Mouse (Mus musculus) ES-E14 (cell line): ENCODE results near the gene 4933416C03Rik. TPM values are rescaled to one million over a fixed set of nuclear protein-coding genes. Genes with fewer than 3 reads are reported as not detected.
A peak's percentile ranks its signal among the peaks of the same experiment; 100 is the strongest.

Experiments used
- DNase-seq: peaks from one replicate; pipeline ENCODE4 v3.0.0-alpha.2; 2013; ENCODE audit warnings: low read depth, low spot score
- H3K27ac ChIP-seq: 2 replicates; pipeline ENCODE4 v1.5.1; 2012; ENCODE audit warnings: low read depth, mild to moderate bottlenecking, low read length, moderate library complexity, mixed read lengths; ENCODE audit not compliant: poor library complexity, insufficient read depth, severe bottlenecking
- H3K36me3 ChIP-seq: 2 replicates; pipeline ENCODE4 v1.6.1; 2012; ENCODE audit warnings: mild to moderate bottlenecking, low read length, moderate library complexity, mixed read lengths; ENCODE audit not compliant: control insufficient read depth, poor library complexity, insufficient read depth, severe bottlenecking
- H3K4me1 ChIP-seq, 2 experiments: fragments of 150-350 bp in 1 of 2; sonication (generic) in 1 of 2; 2 replicates each; pipeline ENCODE4 v1.6.1; 2012; ENCODE audit warnings: low read length in 2 of 2, mild to moderate bottlenecking in 1 of 2, mixed read lengths in 1 of 2; ENCODE audit not compliant: control insufficient read depth in 2 of 2, insufficient read depth in 2 of 2, poor library complexity in 1 of 2
- H3K4me3 ChIP-seq, 2 experiments: fragments of 150-350 bp in 1 of 2; sonication (generic) in 1 of 2; 2 replicates each; pipeline ENCODE4 v1.5.1; 2012; ENCODE audit warnings: low read length in 2 of 2, low read depth in 1 of 2, mild to moderate bottlenecking in 1 of 2, mixed read lengths in 1 of 2; ENCODE audit not compliant: insufficient read depth in 1 of 2, poor library complexity in 1 of 2, severe bottlenecking in 1 of 2
- H3K9ac ChIP-seq: 2 replicates; pipeline ENCODE4 v1.6.1; 2012; ENCODE audit warnings: low read depth, mild to moderate bottlenecking, low read length, mixed read lengths; ENCODE audit not compliant: poor library complexity, insufficient read depth, severe bottlenecking
- H3K9me3 ChIP-seq: fragments of 150-350 bp; sonication (generic); 2 replicates; pipeline ENCODE4 v1.6.1; 2012; ENCODE audit warnings: low read depth, mild to moderate bottlenecking, low read length; ENCODE audit not compliant: control insufficient read depth, insufficient read depth
- CHD2 ChIP-seq: IDR thresholded peaks from 2 replicates; pipeline ENCODE4 v1.6.1; 2014; ENCODE audit warnings: mild to moderate bottlenecking, low read depth, low read length, inconsistent platforms
- HCFC1 ChIP-seq: IDR thresholded peaks from 2 replicates; pipeline ENCODE4 v1.6.1; 2012; ENCODE audit warnings: low read length, inconsistent platforms, borderline replicate concordance; ENCODE audit not compliant: insufficient read depth
- MAFK ChIP-seq: IDR thresholded peaks from 2 replicates; pipeline ENCODE4 v1.6.1; 2014; ENCODE audit warnings: mild to moderate bottlenecking, low read depth, low read length, inconsistent platforms; ENCODE audit not compliant: insufficient read depth
- ZC3H11A ChIP-seq: IDR thresholded peaks from 2 replicates; pipeline ENCODE4 v1.6.1; 2012; ENCODE audit warnings: low read depth, mild to moderate bottlenecking, inconsistent platforms, low read length, borderline replicate concordance
- ZNF384 ChIP-seq: IDR thresholded peaks from 2 replicates; pipeline ENCODE4 v1.6.1; 2012; ENCODE audit warnings: low read depth, low read length, inconsistent platforms
- in situ Hi-C, 2 experiments: fragments of 600-800 bp; cut with MboI; formaldehyde crosslinking; loops; one replicate each; pipeline ENCODE4 v1.15.1; 2025; ENCODE audit warnings: low sequenced_read_pairs in 2 of 2, inconsistent platforms in 1 of 2; ENCODE audit not compliant: unreplicated experiment in 2 of 2
- total RNA-seq: library from RNA; depleted of rRNA; stranded (reverse); fragments of 300-350 nt; gene quantifications from 2 replicates; pipeline ENCODE4 v1.2.3, GENCODE M21; 2012; rRNA removed

Gene 4933416C03Rik
- 0.13 and 0.32 TPM in 2 replicates for total RNA-seq

- peak; percentile 9 for DNase-seq
- Histone ChIP-seq H3K9ac (no peak within 1 kb of the TSS), H3K36me3 (no peaks in the 10 kb centered on the region), H3K4me3 (peak within 1 kb of the TSS; percentile 40 to 49), H3K27ac (no peak within 1 kb of the TSS), H3K4me1 (no peaks in the 10 kb centered on the region), H3K9me3 (no peaks in the 10 kb centered on the region)
- TF ChIP-seq HCFC1, result no peak
- no peak for TF ChIP-seq MAFK
- TF ChIP-seq ZC3H11A, result no peak
- TF ChIP-seq ZNF384, result no peak
- TF ChIP-seq CHD2, result no peak
- in situ Hi-C loops, result no loop called here
Observed at GRCm38 (mm10) chr10:116113867-116114474, at the start of gene 4933416C03Rik. Gene 4933416C03Rik (minus strand): TSS chr10:116113917.

- no peak for TF ChIP-seq CHD2
- no peak for TF ChIP-seq MAFK
- TF ChIP-seq ZNF384, result no peak
- TF ChIP-seq HCFC1, result no peak
- no peak for TF ChIP-seq ZC3H11A
- in situ Hi-C loops, result no loop called here
Observed at GRCm38 (mm10) chr10:116162338-116162737, 48.6 kb upstream of the 4933416C03Rik start.

DNA sequence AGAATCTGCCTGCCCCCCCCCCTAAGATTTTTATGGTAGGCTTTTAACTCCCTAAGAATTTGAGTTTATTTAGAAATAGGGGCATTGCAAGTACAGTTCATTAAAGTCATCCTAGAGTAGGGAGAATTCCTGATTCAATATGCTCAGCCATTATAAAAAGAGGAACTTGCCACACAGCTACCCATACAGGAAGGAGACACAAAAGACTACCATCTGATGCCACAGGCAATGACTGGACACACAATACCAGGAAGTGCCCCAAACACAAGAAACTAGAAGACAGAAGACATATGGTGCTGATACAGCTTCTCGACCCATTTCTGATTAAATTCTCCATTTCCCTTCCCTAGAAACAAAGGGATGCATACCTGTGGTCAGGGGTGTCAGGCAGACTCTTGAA, 43.0 kb upstream of the 4933416C03Rik start:
- no peak for TF ChIP-seq HCFC1
- no peak for TF ChIP-seq ZNF384
- no peak for TF ChIP-seq ZC3H11A
- no peak for TF ChIP-seq CHD2
- TF ChIP-seq MAFK, result no peak
- H3K4me3 ChIP-seq, result no peak overlapping the region
- in situ Hi-C loops, result no loop called here
- DNase-seq, result no peak
- no peak overlapping the region for H3K9ac ChIP-seq
- H3K36me3 ChIP-seq, result no peaks in the 10 kb centered on the region
- H3K4me1 ChIP-seq, result no peaks in the 10 kb centered on the region
- H3K9me3 ChIP-seq, result no peaks in the 10 kb centered on the region
- H3K27ac ChIP-seq, result no peak overlapping the region

More at GRCm38 (mm10) chr10:116162338-116162737, 48.6 kb upstream of the 4933416C03Rik start:
- no peak overlapping the region for H3K4me3 ChIP-seq
- no peak for DNase-seq
- H3K4me1 ChIP-seq, result no peaks in the 10 kb centered on the region
- no peaks in the 10 kb centered on the region for H3K36me3 ChIP-seq
- no peak overlapping the region for H3K27ac ChIP-seq
- no peaks in the 10 kb centered on the region for H3K9me3 ChIP-seq
- H3K9ac ChIP-seq, result no peak overlapping the region

GRCm38 (mm10) chr10:116154707-116155106, 41.0 kb upstream of the 4933416C03Rik start:
- in situ Hi-C loops, result no loop called here
- no peak overlapping the region for H3K4me3 ChIP-seq
- TF ChIP-seq ZC3H11A (no peak), HCFC1 (no peak), ZNF384 (no peak), MAFK (no peak), CHD2 (no peak)
- no peaks in the 10 kb centered on the region for H3K4me1 ChIP-seq
- no peak overlapping the region for H3K27ac ChIP-seq
- H3K36me3 ChIP-seq, result no peaks in the 10 kb centered on the region
- no peak for DNase-seq
- H3K9me3 ChIP-seq, result no peaks in the 10 kb centered on the region
- no peak overlapping the region for H3K9ac ChIP-seq
